Comparison of ENCODE assay signal across 10 mouse cellular contexts in genomic region chr1:86696948-86697347, GRCm38 (mm10). TPM values are rescaled to one million over a fixed set of nuclear protein-coding genes. Genes with fewer than 3 reads are reported as not detected.
DNase-seq lines count a peak whose midpoint lies in the region; ATAC-seq and TF ChIP-seq lines count a peak whose summit lies in the region.
"Had no signal": no experiment of that assay in that cellular context is flagged by ENCODE, and none has a peak within 500 bp of the region (broad histone marks: within the 10 kb centered on the region; RNA-seq: fewer than 3 reads in every experiment).

No protein-coding gene starts in this region.

- no peaks in the 10 kb centered on the region for H3K27me3 ChIP-seq in stomach, postnatal 0 days (ENCODE audit: control insufficient read depth, insufficient read depth, low read length)
- H3K27me3 ChIP-seq in hindbrain, embryonic 16.5 days (replicated peaks; ENCODE audit: control insufficient read depth, insufficient read depth, low read length), result no peaks in the 10 kb centered on the region
- H3K27me3 ChIP-seq: forebrain, embryonic 15.5 days; heart, embryonic 12.5 days; hindbrain, embryonic 13.5 days had no signal

- no peak overlapping the region for H3K4me3 ChIP-seq in left cerebral cortex, adult 2 months
- H3K4me3 ChIP-seq in stomach, postnatal 0 days (ENCODE audit: low read depth, low read length), result no peak overlapping the region
- no peak overlapping the region for H3K4me3 ChIP-seq in hindbrain, embryonic 16.5 days (ENCODE audit: low read length)
- H3K4me3 ChIP-seq: forebrain, embryonic 15.5 days; heart, embryonic 12.5 days; hindbrain, embryonic 13.5 days had no signal

- no peak for TF ChIP-seq EP300 in stomach, postnatal 0 days (optimal IDR thresholded peaks at IDR 0.05)

- no peaks in the 10 kb centered on the region for H3K9me3 ChIP-seq in stomach, postnatal 0 days (ENCODE audit: control insufficient read depth, low read length)
- no peaks in the 10 kb centered on the region for H3K9me3 ChIP-seq in hindbrain, embryonic 16.5 days (ENCODE audit: control insufficient read depth, low read length)
- H3K9me3 ChIP-seq: forebrain, embryonic 15.5 days; heart, embryonic 12.5 days; hindbrain, embryonic 13.5 days had no signal

- DNase-seq in left cerebral cortex, adult 2 months (ENCODE audit: extremely low spot score in 1 of 2, low spot score in 2 of 2), result no peak
- no peak for DNase-seq in left cerebral cortex, adult 8-10 months (ENCODE audit: low spot score in 2 of 2)
- peak; percentile 76 for DNase-seq in ES-CJ7 (ENCODE audit: low read depth, low spot score)
- no peak for DNase-seq in stomach, postnatal 0 days (ENCODE audit: low spot score)
- DNase-seq in urinary bladder, postnatal 14 days (ENCODE audit: low spot score), result no peak

- no peaks in the 10 kb centered on the region for H3K36me3 ChIP-seq in stomach, postnatal 0 days (ENCODE audit: control insufficient read depth, insufficient read depth, low read length)
- no peaks in the 10 kb centered on the region for H3K36me3 ChIP-seq in hindbrain, embryonic 16.5 days (ENCODE audit: control insufficient read depth, insufficient read depth, low read length)
- H3K36me3 ChIP-seq: forebrain, embryonic 15.5 days; heart, embryonic 12.5 days; hindbrain, embryonic 13.5 days had no signal

- peak; percentile 21 for TF ChIP-seq CTCF in left cerebral cortex, adult 2 months (IDR thresholded peaks at IDR 0.05)
- peak; percentile 45 for TF ChIP-seq CTCF in stomach, postnatal 0 days (IDR thresholded peaks at IDR 0.05; ENCODE audit: low read depth)

- no peak overlapping the region for H3K27ac ChIP-seq in left cerebral cortex, adult 2 months
- no peak overlapping the region for H3K27ac ChIP-seq in stomach, postnatal 0 days (replicated peaks)
- no peak overlapping the region for H3K27ac ChIP-seq in hindbrain, embryonic 16.5 days (ENCODE audit: low read depth, low read length)
- H3K27ac ChIP-seq: forebrain, embryonic 15.5 days; hindbrain, embryonic 13.5 days had no signal

- intact Hi-C loops in left cerebral cortex, adult 2 months (cut with DNase I), result no loop called here

- peak; percentile 50 for ATAC-seq in granulocyte monocyte progenitor cell, adult 5-6 weeks (replicated peaks; ENCODE audit: poor library complexity, severe bottlenecking)
- no peak for ATAC-seq in stomach, postnatal 0 days (ENCODE audit: low FRiP score, low TSS enrichment)
- ATAC-seq in hindbrain, embryonic 16.5 days, result no peak
- ATAC-seq: forebrain, embryonic 15.5 days had no signal

- WGBS in stomach, postnatal 0 days, result 34% methylated on average over 7 of the region's 7 CpGs
- WGBS in hindbrain, embryonic 16.5 days, result 57% methylated on average over 7 of the region's 7 CpGs

- H3K4me1 ChIP-seq in stomach, postnatal 0 days (replicated peaks; ENCODE audit: control insufficient read depth, insufficient read depth), result no peaks in the 10 kb centered on the region
- no peaks in the 10 kb centered on the region for H3K4me1 ChIP-seq in hindbrain, embryonic 16.5 days (ENCODE audit: control insufficient read depth, insufficient read depth, low read depth, low read length)
- H3K4me1 ChIP-seq: forebrain, embryonic 15.5 days; heart, embryonic 12.5 days; hindbrain, embryonic 13.5 days had no signal

- no peak overlapping the region for H3K4me2 ChIP-seq in stomach, postnatal 0 days (replicated peaks; ENCODE audit: low read depth)
- H3K4me2 ChIP-seq in hindbrain, embryonic 16.5 days (ENCODE audit: low read length), result no peak overlapping the region
- H3K4me2 ChIP-seq: forebrain, embryonic 15.5 days; heart, embryonic 12.5 days; hindbrain, embryonic 13.5 days had no signal

- H3K9ac ChIP-seq in stomach, postnatal 0 days (ENCODE audit: low read length), result no peak overlapping the region
- no peak overlapping the region for H3K9ac ChIP-seq in hindbrain, embryonic 16.5 days (ENCODE audit: low read depth, low read length)
- H3K9ac ChIP-seq: forebrain, embryonic 15.5 days; heart, embryonic 12.5 days; hindbrain, embryonic 13.5 days had no signal

RNA-seq across cellular contexts. Expression of gene Dis3l2, which starts 6.7 kb away (rescaled TPM):
- total RNA-seq in left cerebral cortex, adult 2 months (2021), result 10 to 100 TPM; 25.5 to 29.0 TPM
- 10 to 100 TPM; 29.1 to 32.8 (median 31.0) TPM for total RNA-seq in left cerebral cortex, adult 8-10 months (2022)
- 21.3 and 22.9 TPM in 2 replicates for total RNA-seq in granulocyte monocyte progenitor cell, adult 5-6 weeks (2014; fragmentation: Nextera tagmentation)
- total RNA-seq in granulocyte monocyte progenitor cell, adult 5-6 weeks (2017), result 14.3 and 14.9 TPM in 2 replicates
- 12.3 and 13.4 TPM in 2 replicates for polyA plus RNA-seq in stomach, postnatal 0 days (2015; fragmentation: Nextera tagmentation; extraction: Ambion mirVana)
- 37.8 and 40.1 TPM in 2 replicates for polyA plus RNA-seq in hindbrain, embryonic 16.5 days (2015; fragmentation: Nextera tagmentation; extraction: Ambion mirVana)

RNA-seq across cellular contexts. Expression of gene Nppc, which starts 26.6 kb away (rescaled TPM):
- total RNA-seq in left cerebral cortex, adult 2 months (2021), result 10 to 100 TPM in 1 of 2 experiments, 1 to 10 TPM in 1; 8.6 to 10.5 TPM
- 10 to 100 TPM in 1 of 4 experiments, 1 to 10 TPM in 3; 9.0 to 12.3 (median 9.2) TPM for total RNA-seq in left cerebral cortex, adult 8-10 months (2022)
- total RNA-seq in granulocyte monocyte progenitor cell, adult 5-6 weeks (2014; fragmentation: Nextera tagmentation), result not detected in 2 replicates
- total RNA-seq in granulocyte monocyte progenitor cell, adult 5-6 weeks (2017), result not detected in 2 replicates
- 3.5 and 4.1 TPM in 2 replicates for polyA plus RNA-seq in stomach, postnatal 0 days (2015; fragmentation: Nextera tagmentation; extraction: Ambion mirVana)
- 20.1 and 26.6 TPM in 2 replicates for polyA plus RNA-seq in hindbrain, embryonic 16.5 days (2015; fragmentation: Nextera tagmentation; extraction: Ambion mirVana)

Comparison
In these comparisons a context has a peak if more than half of its experiments do, and no peak if none do; other contexts are left out.
1. RNA of gene Nppc, which starts 26.6 kb away (total RNA-seq): 8.6 to 10.5 TPM in left cerebral cortex, adult 2 months and 9.0 to 12.3 TPM in left cerebral cortex, adult 8-10 months; not detected in granulocyte monocyte progenitor cell, adult 5-6 weeks; every median in the first group is over 4 times any median in the second.